Mouse (Mus musculus): ENCODE data around the gene Prodh2.

Gene Prodh2

DNA sequence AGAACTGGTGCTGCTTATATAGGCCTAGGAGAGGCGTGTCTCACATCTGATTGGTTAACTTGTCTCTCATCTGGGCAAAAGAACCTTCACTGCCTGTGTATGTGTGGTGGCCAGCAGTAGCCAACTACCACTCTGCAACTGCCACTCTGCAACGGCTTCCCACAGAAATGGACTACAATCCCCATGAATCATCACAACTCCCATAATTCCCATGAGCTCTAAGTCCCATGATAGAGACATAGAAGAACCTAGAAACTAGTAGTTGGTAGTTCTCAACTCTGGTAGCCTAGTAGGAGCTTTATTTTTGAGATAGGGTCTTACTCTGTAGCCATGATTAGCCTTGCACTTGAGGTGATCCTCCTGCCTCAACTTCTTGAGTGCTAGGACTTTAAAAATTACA is 56.5 kb downstream of the Prodh2 start:
- no peak for DNase-seq (ENCODE audit: low spot score)

DNA sequence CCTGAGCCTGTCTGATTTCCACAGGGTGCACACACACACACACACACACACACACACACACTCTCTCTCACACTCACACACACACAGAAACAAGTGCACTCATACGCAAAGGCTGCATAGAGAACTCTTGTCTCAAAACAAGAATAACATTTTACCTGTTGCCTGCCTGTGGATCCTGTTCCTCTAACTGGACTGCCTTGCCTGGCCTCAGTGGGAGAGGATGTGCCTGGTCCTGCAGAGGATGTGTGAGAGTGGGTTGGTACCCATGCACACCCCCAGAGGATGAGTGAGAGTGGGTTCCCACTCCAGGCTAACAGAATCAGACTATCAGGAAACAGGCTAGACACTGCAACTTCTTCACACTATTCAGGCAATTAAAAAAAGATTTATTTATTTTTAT is 57.2 kb downstream of the Prodh2 start:
- DNase-seq (ENCODE audit: low spot score), result no peak

DNA sequence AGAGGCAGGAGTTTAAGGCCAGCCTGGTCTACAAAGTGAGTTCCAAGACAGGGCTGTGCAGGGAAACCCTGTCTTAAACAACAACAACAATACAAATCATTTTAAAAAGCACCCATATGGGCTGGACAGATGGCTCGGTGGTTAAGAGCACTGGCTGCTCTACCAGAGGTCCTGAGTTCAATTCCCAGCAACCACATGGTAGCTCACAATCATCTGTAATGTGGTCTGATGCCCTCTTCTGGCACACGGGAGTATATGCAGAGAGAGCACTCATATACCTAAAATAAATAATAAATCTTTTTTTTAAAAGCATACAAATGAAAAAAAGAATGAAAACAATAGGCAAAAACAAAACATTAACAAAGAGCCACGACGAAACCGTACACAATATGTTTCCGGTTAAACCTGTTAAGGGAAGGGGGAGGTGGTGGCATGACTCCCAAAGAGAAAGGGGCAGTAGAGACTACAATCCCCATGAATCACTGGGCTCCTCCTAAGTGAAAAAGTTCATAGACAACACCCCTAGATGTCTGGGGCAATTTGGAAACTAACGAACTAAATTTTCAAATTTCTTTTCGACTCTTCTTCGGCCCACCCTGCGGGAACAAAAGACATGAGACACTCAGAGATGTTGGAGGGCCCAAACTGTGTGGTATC is 58.2 kb downstream of the Prodh2 start:
- DNase-seq (ENCODE audit: low spot score), result no peak

DNA sequence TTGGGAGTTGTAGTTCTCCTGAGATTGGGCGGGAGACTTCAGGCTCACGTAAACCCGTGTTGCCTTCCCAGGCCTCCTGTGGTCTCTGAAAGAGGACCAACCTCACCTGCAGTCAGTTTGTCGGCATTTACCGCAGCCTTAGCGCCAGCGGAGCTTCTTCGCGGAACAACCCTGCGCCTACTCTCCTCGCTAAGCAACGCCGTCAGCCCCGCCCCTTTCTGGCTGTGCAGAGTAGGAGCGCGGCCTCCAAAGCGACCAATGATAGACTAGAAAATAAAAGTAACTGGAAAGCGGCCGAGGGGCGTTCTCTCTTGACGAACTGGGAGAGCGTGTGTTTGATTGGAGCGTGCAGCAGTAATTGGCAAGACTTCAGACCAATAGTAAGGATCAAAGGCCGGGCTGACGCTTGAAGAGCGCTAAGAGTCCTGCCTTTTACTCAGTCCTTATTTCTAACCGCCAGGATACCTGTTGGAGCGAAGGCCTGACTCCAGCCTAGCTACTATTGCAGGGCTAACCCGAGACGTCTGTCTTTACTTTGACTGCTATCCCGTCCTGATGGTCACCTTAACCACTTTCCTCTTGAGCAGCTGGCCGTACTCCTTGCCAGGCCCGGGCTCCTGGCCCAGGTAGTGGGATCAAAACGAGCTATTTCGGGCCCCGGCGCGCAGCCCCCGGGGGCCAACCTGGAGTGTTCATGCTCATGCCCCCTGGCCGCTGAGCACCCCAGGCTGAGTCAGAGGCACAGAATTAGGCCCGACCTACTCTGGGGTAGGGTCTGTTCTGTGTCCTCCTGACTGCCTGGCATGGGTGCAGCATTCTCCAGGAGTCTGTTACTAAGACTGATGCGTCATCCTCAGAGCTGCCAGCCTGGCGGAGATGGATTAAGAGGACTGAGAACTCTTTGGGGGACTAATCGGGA is 58.9 kb downstream of the Prodh2 start, which contains the start of the genes Hspb6 and Proser3:
TSS of gene Hspb6 (plus strand) at position 77 of the 919 bp plus-strand sequence.
TSS of gene Proser3 (minus strand) at position 198 of the 919 bp plus-strand sequence.
- peak; percentile 94 for DNase-seq (ENCODE audit: low spot score)

DNA sequence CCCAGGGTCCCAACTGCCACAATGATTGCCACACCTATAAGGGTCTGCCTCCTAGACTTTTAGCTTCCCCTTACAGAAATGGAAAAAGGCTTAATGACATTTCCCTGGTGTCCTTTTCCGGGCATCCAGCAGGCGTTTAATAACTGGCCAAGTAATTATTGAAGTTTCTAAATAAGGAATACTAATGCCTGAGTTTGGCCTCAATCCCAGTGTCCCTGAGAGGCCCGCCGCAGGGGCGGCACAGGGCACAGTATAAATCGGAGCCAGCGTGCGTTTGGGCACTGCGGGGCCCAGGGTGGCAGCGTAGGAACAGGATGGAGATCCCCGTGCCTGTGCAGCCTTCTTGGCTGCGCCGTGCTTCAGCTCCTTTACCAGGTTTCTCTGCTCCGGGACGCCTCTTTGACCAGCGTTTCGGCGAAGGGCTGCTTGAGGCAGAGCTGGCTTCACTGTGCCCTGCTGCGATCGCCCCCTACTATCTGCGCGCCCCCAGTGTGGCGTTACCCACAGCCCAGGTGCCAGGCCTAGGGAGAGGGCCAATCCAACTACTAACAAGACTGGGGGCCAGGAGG is 59.7 kb downstream of the Prodh2 start:
- DNase-seq (ENCODE audit: low spot score), result peak; percentile 56

DNA sequence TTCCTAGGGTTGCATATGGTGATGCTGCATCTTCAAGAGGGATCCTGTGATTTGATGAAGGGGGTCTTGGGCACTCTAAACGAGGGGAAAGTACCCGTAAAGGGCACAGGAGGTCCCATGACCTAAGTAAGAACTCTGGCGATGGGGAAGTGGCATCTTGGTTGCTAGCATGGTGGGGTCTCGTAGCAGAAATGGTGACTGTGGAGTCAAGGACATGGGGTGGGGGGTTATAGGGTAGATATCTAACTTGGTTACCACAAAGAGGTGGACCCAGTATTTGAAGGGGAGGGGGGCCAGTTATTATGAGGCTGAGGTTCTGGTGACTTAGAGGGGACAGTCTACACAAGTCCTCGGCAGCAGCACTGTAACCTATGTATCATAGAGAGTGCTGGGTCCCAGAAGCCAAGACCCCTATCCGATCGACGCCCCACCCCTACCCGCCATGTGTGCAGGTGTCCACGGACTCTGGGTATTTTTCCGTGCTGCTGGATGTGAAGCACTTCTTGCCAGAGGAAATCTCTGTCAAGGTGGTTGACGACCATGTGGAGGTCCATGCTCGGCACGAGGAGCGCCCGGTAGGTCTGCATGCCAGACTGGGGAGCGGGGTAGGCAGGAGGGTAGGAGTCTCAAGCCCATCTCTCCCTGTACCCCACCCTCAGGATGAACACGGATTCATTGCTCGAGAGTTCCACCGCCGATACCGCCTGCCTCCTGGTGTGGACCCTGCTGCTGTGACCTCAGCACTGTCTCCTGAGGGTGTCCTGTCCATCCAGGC is 60.6 kb downstream of the Prodh2 start:
- DNase-seq (ENCODE audit: low spot score), result no peak

DNA sequence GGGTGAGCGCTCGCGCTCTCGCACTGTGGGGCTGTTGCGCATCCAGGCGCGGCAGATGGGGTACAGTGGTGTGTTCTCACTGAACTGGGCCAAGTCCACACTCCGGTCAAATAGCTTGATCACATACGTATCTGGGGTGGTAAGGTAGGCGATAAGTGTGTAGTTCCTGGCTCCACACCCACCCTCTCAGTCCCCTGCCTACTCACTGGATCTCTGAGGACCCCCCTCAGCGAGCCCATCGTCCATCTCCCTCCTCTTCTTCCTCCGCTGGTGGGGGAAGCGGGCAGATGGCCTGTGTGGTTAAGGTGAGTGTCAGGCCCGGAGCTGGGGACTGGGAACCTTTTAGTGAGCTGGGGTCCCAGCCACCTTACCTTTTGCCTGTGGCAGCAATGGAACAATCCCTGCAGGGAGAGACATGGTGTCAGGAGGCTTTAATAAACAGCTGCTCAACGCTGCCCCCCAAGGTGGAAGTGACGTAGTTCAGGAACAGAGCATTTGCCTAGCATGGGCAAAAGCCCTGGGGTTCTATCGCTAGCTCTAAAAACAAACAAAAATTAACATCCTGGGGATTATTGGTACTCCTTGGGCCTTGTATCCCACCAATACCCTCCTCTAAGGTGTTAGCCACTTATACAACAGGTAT is 63.6 kb downstream of the Prodh2 start:
- no peak for DNase-seq (ENCODE audit: low spot score)

DNA sequence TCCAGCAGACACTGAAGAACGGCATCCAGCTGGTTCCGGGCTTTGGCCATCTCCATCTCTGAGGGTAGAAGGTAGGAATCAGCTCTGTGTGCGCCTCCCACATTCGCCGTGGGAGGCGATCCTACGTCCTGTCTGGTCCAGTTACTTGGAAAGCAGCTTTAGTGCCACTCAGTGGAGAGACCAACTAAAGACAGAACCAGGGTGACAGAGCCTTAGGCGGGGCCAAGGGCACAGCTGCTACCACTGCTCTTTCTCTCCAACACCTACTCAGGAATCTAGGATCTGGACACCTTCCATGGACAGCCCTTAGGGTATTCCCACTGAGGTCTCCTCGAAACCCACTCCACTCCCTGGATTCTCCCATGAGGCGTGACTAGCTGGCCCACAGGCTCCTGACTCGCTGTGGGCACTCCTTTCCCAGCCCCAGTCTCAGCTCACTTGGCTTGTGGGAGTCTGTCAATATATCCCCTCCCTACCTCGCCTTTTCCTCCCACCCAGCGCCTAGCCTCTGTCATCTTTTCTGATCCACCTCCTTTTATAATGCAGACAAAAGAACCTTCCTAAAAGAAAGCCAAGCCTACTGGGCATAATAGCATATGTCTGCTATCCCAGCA is 64.6 kb downstream of the Prodh2 start:
- no peak for DNase-seq (ENCODE audit: low spot score)

DNA sequence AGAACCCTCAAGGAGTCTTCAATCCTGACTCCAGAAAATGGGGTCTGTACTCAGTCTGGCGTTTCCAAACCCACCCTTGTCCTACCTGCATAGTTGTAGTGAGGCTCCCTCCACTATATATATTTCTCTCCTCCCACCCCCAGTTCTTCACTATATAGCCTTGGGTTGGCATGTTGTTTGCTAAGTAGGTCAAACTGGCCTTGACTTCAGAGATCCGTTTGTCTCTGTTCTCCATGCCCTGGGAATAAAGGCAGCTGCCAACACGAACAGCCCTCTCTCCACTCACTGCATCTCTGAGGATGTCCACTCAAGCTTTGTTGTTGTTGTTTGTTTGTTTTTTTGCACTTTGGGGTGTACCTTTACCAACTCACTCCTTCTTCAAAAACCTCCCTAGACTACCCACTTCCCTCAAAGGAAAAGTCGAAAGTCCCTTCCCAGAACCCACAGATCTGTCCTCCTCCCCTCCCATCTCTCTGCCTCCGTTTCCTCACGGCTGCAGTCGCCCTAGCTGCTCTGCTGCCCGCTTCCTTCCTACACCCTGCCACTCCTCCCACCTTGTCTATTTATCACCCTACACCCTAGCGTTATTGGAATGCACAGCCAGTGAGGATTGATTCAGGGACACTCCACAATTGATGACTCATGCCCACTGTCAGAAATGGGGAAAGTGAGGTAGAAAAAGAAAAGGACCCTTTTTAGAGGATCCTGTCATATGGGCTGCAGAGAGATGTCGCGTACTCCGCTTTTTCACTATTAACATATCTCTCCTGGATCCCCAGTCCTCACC is 65.4 kb downstream of the Prodh2 start:
- no peak for DNase-seq (ENCODE audit: low spot score)

DNA sequence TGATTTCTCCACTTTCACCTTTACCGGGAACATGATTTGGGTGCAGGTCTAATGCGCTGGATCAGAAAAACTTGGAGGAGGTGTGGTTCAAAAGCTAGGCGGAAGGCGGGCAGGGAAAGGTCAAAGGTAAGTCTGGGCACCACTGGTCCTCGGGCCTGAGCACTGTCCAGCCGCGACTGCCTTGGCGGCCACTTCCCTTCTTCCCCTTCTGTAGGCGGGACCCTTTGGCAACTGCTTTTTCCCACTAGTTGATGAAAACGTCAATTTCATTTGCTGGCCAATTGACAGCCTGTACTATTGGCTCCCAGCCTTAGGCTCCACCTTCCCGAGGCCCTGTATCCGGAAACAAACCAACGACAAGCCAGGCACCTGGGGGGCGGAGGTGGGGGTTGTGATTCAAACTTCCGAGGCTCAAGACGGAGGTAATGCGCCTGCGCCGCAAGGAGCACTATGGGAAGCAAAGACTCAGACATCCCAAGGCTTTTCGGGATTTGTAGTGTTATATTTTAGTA is 66.1 kb downstream of the Prodh2 start, which contains the start of gene Lin37:
TSS of gene Lin37 (minus strand) at position 396 of the 512 bp plus-strand sequence.
- DNase-seq (ENCODE audit: low spot score), result peak; percentile 93

DNA sequence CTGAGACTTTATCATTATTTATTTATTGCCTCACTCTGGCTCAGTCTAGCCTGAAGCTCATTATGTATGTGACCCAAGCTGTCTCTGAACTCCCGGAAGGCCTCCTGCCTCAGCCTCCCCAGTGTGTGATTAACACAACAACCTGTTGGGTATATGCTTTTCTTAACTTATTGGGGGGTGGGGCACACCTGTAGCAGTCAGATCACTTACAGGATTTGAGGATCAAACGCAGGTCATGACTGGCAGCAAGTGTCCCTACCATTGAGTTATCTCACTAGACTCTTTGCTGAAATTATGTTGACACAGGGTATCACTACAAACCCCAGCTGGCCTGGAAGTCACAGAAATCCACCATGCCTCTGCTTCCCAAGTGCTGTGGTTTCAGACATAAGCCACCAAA is 66.9 kb downstream of the Prodh2 start:
- no peak for DNase-seq (ENCODE audit: low spot score)

DNA sequence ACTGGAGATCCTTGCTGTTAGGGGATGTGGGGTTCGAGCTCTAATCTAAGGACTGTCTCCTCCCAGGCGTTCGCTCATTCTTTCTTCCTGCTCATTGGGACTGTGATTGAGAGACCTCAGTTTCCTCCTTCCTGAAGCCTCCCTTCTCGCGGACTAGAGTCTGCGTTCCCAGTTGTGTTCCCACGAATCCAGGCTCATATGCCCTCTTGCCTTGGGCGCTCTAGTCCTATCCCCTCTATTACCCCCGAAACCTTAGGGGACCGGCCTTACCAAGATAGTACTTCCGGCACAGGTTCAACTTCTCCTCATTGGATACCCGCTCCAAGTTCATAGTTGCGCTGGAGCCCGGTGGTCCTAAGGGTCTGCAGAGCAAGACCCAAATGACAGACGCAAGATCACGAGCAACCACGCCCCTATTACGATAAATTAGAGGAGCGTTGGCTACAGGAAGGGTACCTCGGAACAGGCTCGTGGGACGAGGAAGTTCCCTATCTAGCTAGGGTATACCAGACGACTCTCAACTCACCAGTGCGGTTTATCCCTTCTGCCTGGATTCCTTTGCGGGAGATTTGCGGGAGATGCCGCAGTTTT is 69.2 kb downstream of the Prodh2 start:
- no peak for DNase-seq (ENCODE audit: low spot score)
